Mouse (Mus musculus): ENCODE measurements around the gene Nin. TPM values are rescaled to one million over a fixed set of nuclear protein-coding genes. Genes with fewer than 3 reads are reported as not detected.

Gene Nin
- total RNA-seq, 1 experiment from 2014 or later, result 92.8 TPM

DNA sequence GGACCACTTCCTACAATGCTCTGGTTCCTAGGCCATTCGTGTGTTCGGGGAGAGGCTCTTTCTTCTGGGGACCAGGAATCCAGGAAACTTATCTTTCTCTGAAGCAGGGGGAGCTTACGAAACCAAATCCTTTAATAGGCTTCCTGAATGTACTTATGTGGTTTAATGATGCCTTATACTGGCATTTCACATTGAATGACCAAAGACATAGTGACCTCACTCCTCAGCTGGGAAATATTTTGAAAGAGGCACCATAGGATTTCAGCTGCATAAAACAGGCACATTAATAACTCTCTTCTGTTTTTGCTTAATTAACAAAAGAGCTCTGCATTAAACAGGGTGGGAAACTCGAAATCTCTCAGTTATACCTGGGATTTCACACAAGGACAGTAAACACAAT lies 69.2 kb downstream of the Nin start:
- no peak for ATAC-seq (ENCODE audit: extremely low read depth, insufficient number of reproducible peaks, low FRiP score, poor library complexity, severe bottlenecking)

GRCm38 (mm10) chr12:70043421-70043820 lies 70.1 kb downstream of the Nin start:
- no peak for ATAC-seq (ENCODE audit: extremely low read depth, insufficient number of reproducible peaks, low FRiP score, poor library complexity, severe bottlenecking)

- no peak for ATAC-seq (ENCODE audit: extremely low read depth, insufficient number of reproducible peaks, low FRiP score, poor library complexity, severe bottlenecking)
Observed at GRCm38 (mm10) chr12:70040981-70041380, 72.5 kb downstream of the Nin start.

- no peak for ATAC-seq (ENCODE audit: extremely low read depth, insufficient number of reproducible peaks, low FRiP score, poor library complexity, severe bottlenecking)
Observed at GRCm38 (mm10) chr12:70036722-70037305, 76.7 kb downstream of the Nin start.

GRCm38 (mm10) chr12:70026233-70026632 lies 87.3 kb downstream of the Nin start:
- no peak for ATAC-seq (ENCODE audit: extremely low read depth, insufficient number of reproducible peaks, low FRiP score, poor library complexity, severe bottlenecking)

GRCm38 (mm10) chr12:70025431-70025830 lies 88.1 kb downstream of the Nin start:
- no peak for ATAC-seq (ENCODE audit: extremely low read depth, insufficient number of reproducible peaks, low FRiP score, poor library complexity, severe bottlenecking)

- no peak for ATAC-seq (ENCODE audit: extremely low read depth, insufficient number of reproducible peaks, low FRiP score, poor library complexity, severe bottlenecking)
Observed at GRCm38 (mm10) chr12:70023580-70023979, 89.9 kb downstream of the Nin start.

DNA sequence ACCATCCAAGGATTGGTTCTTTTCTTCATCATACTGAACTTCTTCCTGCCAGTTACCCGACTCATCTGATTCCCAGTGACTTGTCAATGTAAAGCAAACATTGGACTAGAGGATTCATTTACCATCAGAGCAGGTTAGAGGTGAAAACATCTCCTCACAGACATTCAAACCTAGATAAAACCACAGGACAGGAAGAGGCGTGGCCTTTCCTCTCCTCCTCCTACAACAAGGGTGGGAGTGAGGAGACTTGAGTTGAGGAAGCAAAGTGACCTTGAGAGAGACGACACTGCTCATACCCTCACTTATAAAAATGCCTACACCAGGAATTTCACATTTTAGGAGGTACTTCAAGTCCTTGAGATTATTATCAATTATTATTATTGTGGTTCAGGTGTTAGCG lies 95.4 kb downstream of the Nin start:
- no peak for ATAC-seq (ENCODE audit: extremely low read depth, insufficient number of reproducible peaks, low FRiP score, poor library complexity, severe bottlenecking)

DNA sequence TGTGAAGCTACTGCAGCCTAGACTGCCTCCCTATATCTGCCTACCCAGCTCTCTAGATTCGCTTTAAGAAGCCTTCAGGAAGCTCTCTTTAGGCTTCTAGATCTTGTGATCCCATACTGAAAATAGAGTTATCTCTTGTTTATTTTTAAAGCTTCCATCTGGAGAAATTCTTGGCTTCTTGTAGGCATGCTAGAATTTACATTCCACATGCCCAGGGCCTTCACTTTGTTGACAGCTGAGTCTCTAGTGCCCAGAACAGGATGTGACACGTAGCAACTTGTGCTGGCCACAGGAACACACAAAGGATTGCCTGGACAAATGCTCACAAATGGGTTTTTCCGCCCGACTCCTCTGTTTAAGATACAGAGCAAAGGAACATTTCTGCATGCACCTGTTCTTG lies 97.6 kb downstream of the Nin start:
- ATAC-seq (ENCODE audit: extremely low read depth, insufficient number of reproducible peaks, low FRiP score, poor library complexity, severe bottlenecking), result no peak

DNA sequence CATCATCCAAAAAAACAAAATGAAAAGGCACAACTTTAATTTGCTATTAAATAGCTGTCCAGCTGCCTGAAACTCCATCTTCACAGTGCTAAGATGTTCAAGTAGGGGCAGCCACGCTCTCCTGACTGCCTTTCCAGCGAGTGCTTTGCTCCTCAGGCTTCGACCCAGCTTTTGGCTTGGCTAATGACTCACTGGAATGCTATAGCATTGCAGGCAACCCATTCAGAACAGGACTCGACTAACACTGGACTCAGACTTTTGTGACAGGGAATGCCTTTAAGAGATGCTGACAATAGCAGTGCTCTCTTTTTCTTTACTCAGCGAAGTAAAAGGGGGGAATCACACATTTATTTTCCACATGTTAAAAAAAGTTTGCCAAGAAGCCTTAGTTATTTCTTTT lies 101.8 kb downstream of the Nin start:
- ATAC-seq (ENCODE audit: extremely low read depth, insufficient number of reproducible peaks, low FRiP score, poor library complexity, severe bottlenecking), result no peak

DNA sequence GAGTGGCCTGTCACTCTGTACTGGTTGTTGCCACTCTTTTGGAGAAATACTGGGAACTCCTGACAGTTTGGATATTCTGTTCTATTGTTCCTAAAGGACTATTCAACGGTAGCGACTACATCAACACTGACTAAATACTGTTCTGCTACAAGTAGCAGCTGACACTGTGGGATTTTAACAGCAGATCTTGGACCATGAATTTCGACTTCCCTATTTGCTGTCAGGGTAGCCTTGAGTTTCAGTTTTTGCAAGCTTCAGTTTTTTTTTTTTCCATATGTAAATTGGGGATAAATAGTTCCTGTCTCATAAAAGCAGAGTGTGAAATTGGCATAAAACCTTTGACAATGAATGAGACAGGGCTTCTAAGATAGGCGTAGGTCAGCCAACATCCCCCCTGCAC lies 103.2 kb downstream of the Nin start:
- no peak for ATAC-seq (ENCODE audit: extremely low read depth, insufficient number of reproducible peaks, low FRiP score, poor library complexity, severe bottlenecking)

GRCm38 (mm10) chr12:70005103-70005502 lies 108.4 kb downstream of the Nin start:
- no peak for ATAC-seq (ENCODE audit: extremely low read depth, insufficient number of reproducible peaks, low FRiP score, poor library complexity, severe bottlenecking)

DNA sequence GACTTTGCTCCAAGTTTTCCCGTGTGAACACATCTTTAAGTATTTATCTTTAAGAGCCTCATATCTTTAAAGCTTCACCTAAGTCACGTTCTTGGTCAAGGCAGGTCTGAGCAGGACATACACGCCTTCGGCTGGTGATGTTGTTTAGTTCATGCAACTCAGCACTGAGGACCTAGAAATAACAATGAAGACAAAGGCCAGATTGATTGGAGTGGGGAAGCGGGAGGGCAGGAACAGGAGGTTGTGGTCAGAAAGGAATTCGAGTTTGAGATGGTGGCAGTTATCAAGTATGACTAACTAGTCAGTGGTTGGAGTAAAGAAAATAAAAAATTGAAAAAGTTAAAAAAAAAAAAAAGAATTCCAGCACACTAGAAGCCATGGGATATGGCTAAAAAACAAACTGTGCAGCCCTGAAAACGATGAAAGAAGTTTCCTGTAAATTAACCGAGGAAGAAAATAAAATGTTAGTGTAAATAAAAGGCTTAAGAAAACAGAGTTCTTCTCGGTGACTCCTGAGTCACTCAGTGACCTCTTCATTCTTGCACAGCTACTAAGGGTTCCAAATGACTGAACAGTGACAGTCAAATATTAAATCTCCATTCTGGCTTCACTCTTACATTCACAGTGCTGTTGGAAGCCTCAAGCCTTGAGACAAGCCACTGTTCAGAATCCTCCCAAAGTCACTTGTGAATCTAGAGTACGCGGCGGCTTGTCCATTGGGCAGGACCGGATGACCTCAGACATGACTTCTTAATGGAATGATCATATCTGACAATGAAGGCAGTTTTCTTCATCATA lies 115.1 kb downstream of the Nin start:
- ATAC-seq (ENCODE audit: extremely low read depth, insufficient number of reproducible peaks, low FRiP score, poor library complexity, severe bottlenecking), result no peak

- ATAC-seq (ENCODE audit: extremely low read depth, insufficient number of reproducible peaks, low FRiP score, poor library complexity, severe bottlenecking), result no peak
Observed at GRCm38 (mm10) chr12:69995382-69995781, 118.1 kb downstream of the Nin start.

DNA sequence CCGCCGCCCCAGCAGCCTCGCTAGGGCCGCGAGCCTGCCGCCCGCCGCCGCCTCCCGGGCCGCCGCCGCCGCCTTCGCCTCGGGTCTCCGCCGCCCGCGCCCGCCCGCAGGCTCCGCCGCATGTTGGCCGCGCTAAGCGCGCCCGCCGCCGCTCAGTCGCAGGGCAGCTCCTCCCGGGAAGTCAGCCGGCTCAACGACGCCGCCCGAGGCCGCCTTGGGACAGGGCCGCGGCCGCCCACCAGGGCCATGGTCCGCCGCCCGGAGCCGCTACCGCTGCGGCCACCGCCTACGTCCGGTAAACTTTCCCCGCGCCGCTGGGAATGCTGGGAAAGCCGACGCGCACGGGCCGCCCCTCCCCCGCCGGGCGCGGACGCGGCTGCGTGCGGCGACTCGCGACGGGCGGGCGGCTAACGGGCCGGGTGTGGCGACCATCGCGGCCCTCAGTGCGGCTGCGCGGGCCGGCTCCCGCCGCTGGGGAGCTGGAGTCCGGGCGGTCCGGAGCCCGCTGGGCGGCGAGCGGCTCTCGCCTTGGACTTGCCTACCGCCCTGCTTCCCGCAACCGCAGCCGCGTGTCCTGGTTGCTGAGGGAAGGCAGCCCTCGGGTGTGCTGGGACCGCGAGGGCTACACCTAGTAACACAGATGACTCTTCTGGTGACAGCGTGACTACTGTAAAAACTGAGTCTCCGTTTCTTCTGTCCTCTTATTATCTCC lies 126.6 kb downstream of the Nin start, which contains the start of gene Sav1:
Gene Sav1, minus strand, starts transcription at position 217 of the 712 bp plus-strand sequence.
- peak; percentile 54 for ATAC-seq (ENCODE audit: extremely low read depth, insufficient number of reproducible peaks, low FRiP score, poor library complexity, severe bottlenecking)

DNA sequence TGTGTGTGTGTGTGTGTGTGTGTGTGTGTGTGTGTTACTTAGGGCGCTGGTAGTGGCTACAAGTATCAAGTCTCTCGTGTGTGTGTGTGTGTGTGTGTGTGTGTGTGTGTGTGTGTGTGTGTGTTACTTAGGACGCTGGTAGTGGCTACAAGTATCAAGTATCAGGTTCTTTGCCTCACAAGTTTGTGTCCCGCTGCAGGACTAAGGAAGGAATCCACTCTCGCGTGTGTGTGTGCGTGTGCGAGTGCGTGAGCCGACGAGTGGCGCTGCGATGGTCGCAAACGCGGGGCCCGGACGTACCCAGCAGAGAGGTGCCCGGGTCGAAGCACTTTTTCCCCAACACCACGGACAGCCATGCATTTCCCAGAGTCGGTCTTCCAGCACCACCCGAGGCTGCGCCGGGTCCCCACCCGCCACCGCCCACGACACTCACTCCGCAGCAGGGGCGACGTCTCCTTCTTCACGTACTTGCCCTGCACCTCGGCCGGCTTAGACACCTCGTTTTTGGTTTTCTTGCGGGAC lies 127.2 kb downstream of the Nin start:
- ATAC-seq (ENCODE audit: extremely low read depth, insufficient number of reproducible peaks, low FRiP score, poor library complexity, severe bottlenecking), result peak; percentile 18; the same call in 1 of the 2 replicates

DNA sequence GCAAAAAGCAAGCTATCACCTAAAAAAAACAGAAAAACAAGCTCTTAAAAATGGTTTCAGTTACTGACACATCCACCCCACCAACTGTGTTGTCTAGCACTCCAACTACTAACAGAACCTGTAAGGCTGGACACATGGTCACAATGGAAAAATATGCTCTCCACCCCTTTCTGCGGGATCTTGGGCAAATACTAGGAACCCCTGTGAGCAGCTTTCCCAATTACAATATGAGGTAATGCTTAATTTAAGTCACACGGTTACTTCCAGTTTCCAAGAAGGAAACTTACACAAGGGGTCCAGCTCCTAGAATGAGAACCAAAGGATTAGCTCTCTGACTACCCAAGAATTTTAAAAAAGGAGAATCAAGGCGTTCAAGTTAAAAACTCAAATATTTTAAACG lies 128.0 kb downstream of the Nin start:
- no peak for ATAC-seq (ENCODE audit: extremely low read depth, insufficient number of reproducible peaks, low FRiP score, poor library complexity, severe bottlenecking)

DNA sequence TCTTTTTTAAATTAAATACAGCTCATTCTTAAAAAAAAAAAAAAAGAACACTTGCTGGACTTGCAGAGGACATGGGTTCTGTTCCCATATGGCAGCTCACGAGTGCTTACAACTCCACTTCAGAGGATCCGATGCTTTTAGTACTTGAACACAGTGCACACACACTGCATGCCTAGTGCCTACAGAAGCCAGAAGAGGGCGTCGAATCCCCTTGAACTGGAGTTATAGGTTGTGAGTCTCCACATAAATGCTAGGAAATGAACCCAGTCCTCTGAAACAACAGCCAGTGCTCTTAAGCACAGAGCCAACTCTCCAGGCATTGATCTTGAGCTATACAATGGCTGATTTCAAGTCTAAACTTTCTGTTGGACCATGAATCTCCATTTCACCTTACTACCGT lies 130.6 kb downstream of the Nin start:
- no peak for ATAC-seq (ENCODE audit: extremely low read depth, insufficient number of reproducible peaks, low FRiP score, poor library complexity, severe bottlenecking)

- ATAC-seq (ENCODE audit: extremely low read depth, insufficient number of reproducible peaks, low FRiP score, poor library complexity, severe bottlenecking), result 0 out of 2 replicates have a peak, but pooled peaks have one; percentile 26
Observed at GRCm38 (mm10) chr12:69977376-69977998, 136.0 kb downstream of the Nin start.

Measured in neutrophil, adult 5-6 weeks (primary cell).